Comparison of ENCODE assay signal across 23 mouse cellular contexts in the genomic region with DNA sequence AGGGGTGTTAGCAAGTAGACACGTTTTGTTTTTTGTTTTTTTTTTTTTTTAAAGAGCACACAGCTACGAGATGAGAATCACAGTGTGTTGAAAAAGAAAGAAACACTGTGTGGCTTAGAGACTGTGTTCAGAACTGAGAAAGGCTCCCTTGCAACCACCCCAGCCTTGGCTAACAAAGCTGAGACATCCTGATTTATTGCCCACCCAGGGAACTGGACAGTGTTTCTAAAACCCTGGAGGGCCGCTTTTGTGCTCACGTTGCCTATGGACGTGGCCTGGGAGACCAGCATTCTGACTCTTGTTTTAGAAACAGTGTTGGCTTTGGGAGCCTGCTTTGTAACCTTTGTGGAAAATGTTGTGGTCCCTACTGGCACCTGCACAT.
DNase-seq lines count a peak whose midpoint lies in the region; ATAC-seq and TF ChIP-seq lines count a peak whose summit lies in the region.
"Had no signal": no experiment of that assay in that cellular context is flagged by ENCODE, and none has a peak within 500 bp of the region (broad histone marks: within the 10 kb centered on the region; RNA-seq: fewer than 3 reads in every experiment).

No protein-coding gene starts in this region.

- H3K4me3 ChIP-seq in midbrain, postnatal 0 days (ENCODE audit: low read depth, low read length) = no peak overlapping the region
- H3K4me3 ChIP-seq in midbrain, embryonic 16.5 days (ENCODE audit: low read depth, low read length) = no peak overlapping the region
- no peak overlapping the region for H3K4me3 ChIP-seq in neural tube, embryonic 11.5 days (ENCODE audit: low read depth, low read length)
- no peak overlapping the region for H3K4me3 ChIP-seq in neural tube, embryonic 15.5 days (replicated peaks)
- no peak overlapping the region for H3K4me3 ChIP-seq in forebrain, embryonic 11.5 days (ENCODE audit: low read depth, low read length)
- H3K4me3 ChIP-seq: embryonic facial prominence, embryonic 13.5 days; forebrain, embryonic 13.5 days; heart, adult 2 months; heart, embryonic 15.5 days; intestine, embryonic 15.5 days had no signal

- H3K4me1 ChIP-seq in midbrain, postnatal 0 days (ENCODE audit: insufficient read depth, low read length) = no peaks in the 10 kb centered on the region
- H3K4me1 ChIP-seq in midbrain, embryonic 16.5 days (ENCODE audit: control insufficient read depth, insufficient read depth, low read length) = no peaks in the 10 kb centered on the region
- peaks cover 5% of the 10 kb centered on the region; the same call in 1 of the 2 replicates for H3K4me1 ChIP-seq in neural tube, embryonic 11.5 days (ENCODE audit: control insufficient read depth, insufficient read depth, low read length)
- 0 out of 2 replicates have a peak, but pooled peaks cover 7% of the 10 kb centered on the region for H3K4me1 ChIP-seq in neural tube, embryonic 15.5 days
- no peaks in the 10 kb centered on the region for H3K4me1 ChIP-seq in forebrain, embryonic 11.5 days (replicated peaks; ENCODE audit: control insufficient read depth, insufficient read depth, low read length)
- H3K4me1 ChIP-seq: embryonic facial prominence, embryonic 13.5 days; forebrain, embryonic 13.5 days; heart, embryonic 15.5 days; intestine, embryonic 15.5 days had no signal

- no peaks in the 10 kb centered on the region for H3K36me3 ChIP-seq in midbrain, postnatal 0 days (ENCODE audit: insufficient read depth, low read length)
- H3K36me3 ChIP-seq in midbrain, embryonic 16.5 days (ENCODE audit: control insufficient read depth, insufficient read depth, low read length) = no peaks in the 10 kb centered on the region
- no peaks in the 10 kb centered on the region for H3K36me3 ChIP-seq in neural tube, embryonic 11.5 days (ENCODE audit: control insufficient read depth, insufficient read depth, low read length)
- H3K36me3 ChIP-seq in neural tube, embryonic 15.5 days = no peaks in the 10 kb centered on the region
- H3K36me3 ChIP-seq in forebrain, embryonic 11.5 days (ENCODE audit: control insufficient read depth, insufficient read depth, low read length) = no peaks in the 10 kb centered on the region
- H3K36me3 ChIP-seq: embryonic facial prominence, embryonic 13.5 days; G1E; heart, embryonic 15.5 days; intestine, embryonic 15.5 days had no signal

- TF ChIP-seq CTCF in midbrain, postnatal 0 days (IDR thresholded peaks at IDR 0.05) = no peak

- no peak overlapping the region for H3K4me2 ChIP-seq in midbrain, postnatal 0 days (ENCODE audit: low read depth, low read length, poor library complexity, severe bottlenecking)
- no peak overlapping the region for H3K4me2 ChIP-seq in midbrain, embryonic 16.5 days (ENCODE audit: low read length)
- no peak overlapping the region for H3K4me2 ChIP-seq in neural tube, embryonic 11.5 days (ENCODE audit: low read depth)
- no peak overlapping the region for H3K4me2 ChIP-seq in neural tube, embryonic 15.5 days
- no peak overlapping the region for H3K4me2 ChIP-seq in forebrain, embryonic 11.5 days (ENCODE audit: low read depth, low read length, severe bottlenecking)
- H3K4me2 ChIP-seq: embryonic facial prominence, embryonic 13.5 days; forebrain, embryonic 13.5 days; heart, embryonic 11.5 days; heart, embryonic 15.5 days; intestine, embryonic 15.5 days had no signal

- 60% methylated on average over 5 of the region's 5 CpGs for WGBS in midbrain, postnatal 0 days
- WGBS in midbrain, embryonic 16.5 days = 63% methylated on average over 5 of the region's 5 CpGs
- WGBS in neural tube, embryonic 11.5 days = 18% methylated on average over 5 of the region's 5 CpGs
- 7% methylated on average over 5 of the region's 5 CpGs for WGBS in neural tube, embryonic 15.5 days
- WGBS in forebrain, embryonic 11.5 days = 79% methylated on average over 5 of the region's 5 CpGs

- H3K9me3 ChIP-seq in midbrain, postnatal 0 days (ENCODE audit: low read length) = no peaks in the 10 kb centered on the region
- no peaks in the 10 kb centered on the region for H3K9me3 ChIP-seq in midbrain, embryonic 16.5 days (replicated peaks; ENCODE audit: control insufficient read depth, low read length, poor library complexity, severe bottlenecking)
- no peaks in the 10 kb centered on the region for H3K9me3 ChIP-seq in neural tube, embryonic 11.5 days (ENCODE audit: control insufficient read depth, low read length)
- H3K9me3 ChIP-seq in neural tube, embryonic 15.5 days (replicated peaks) = no peaks in the 10 kb centered on the region
- H3K9me3 ChIP-seq in forebrain, embryonic 11.5 days (ENCODE audit: control insufficient read depth, low read length) = no peaks in the 10 kb centered on the region
- H3K9me3 ChIP-seq: embryonic facial prominence, embryonic 13.5 days; forebrain, embryonic 13.5 days; G1E; heart, embryonic 15.5 days; intestine, embryonic 15.5 days had no signal

- ATAC-seq in midbrain, postnatal 0 days (ENCODE audit: low FRiP score) = no peak
- no peak for ATAC-seq in midbrain, embryonic 16.5 days
- ATAC-seq in neural tube, embryonic 11.5 days (ENCODE audit: insufficient read depth, low FRiP score, low TSS enrichment) = peak; percentile 87
- ATAC-seq in neural tube, embryonic 15.5 days (ENCODE audit: low FRiP score) = peak; percentile 83; the same call in 1 of the 2 replicates
- no peak for ATAC-seq in forebrain, embryonic 11.5 days (replicated peaks; ENCODE audit: low FRiP score)
- ATAC-seq: CD4-positive, CD25-positive, alpha-beta regulatory T cell, adult 4 months; forebrain, embryonic 13.5 days; forebrain, postnatal 0 days; intestine, embryonic 15.5 days had no signal

- no peak overlapping the region for H3K9ac ChIP-seq in midbrain, postnatal 0 days (replicated peaks; ENCODE audit: low read length, poor library complexity, severe bottlenecking)
- H3K9ac ChIP-seq in midbrain, embryonic 16.5 days (ENCODE audit: low read depth, low read length) = no peak overlapping the region
- no peak overlapping the region for H3K9ac ChIP-seq in neural tube, embryonic 11.5 days (ENCODE audit: low read length)
- H3K9ac ChIP-seq in neural tube, embryonic 15.5 days (replicated peaks) = no peak overlapping the region
- no peak overlapping the region for H3K9ac ChIP-seq in forebrain, embryonic 11.5 days (ENCODE audit: low read length)
- H3K9ac ChIP-seq: embryonic facial prominence, embryonic 13.5 days; forebrain, embryonic 13.5 days; forebrain, postnatal 0 days; heart, embryonic 15.5 days; intestine, embryonic 15.5 days had no signal

- no peaks in the 10 kb centered on the region for H3K27me3 ChIP-seq in midbrain, postnatal 0 days (ENCODE audit: insufficient read depth, low read length)
- no peaks in the 10 kb centered on the region for H3K27me3 ChIP-seq in midbrain, embryonic 16.5 days (ENCODE audit: control insufficient read depth, insufficient read depth, low read depth, low read length)
- no peaks in the 10 kb centered on the region for H3K27me3 ChIP-seq in neural tube, embryonic 11.5 days (ENCODE audit: control insufficient read depth, insufficient read depth, low read length)
- H3K27me3 ChIP-seq in neural tube, embryonic 15.5 days (replicated peaks) = no peaks in the 10 kb centered on the region
- no peaks in the 10 kb centered on the region for H3K27me3 ChIP-seq in forebrain, embryonic 11.5 days (ENCODE audit: control insufficient read depth, insufficient read depth, low read length)
- H3K27me3 ChIP-seq: embryonic facial prominence, embryonic 13.5 days; forebrain, embryonic 13.5 days; heart, embryonic 15.5 days; intestine, embryonic 15.5 days had no signal

- H3K27ac ChIP-seq in midbrain, postnatal 0 days (ENCODE audit: low read depth, low read length) = no peak overlapping the region
- H3K27ac ChIP-seq in midbrain, embryonic 16.5 days (ENCODE audit: low read length) = no peak overlapping the region
- H3K27ac ChIP-seq in neural tube, embryonic 11.5 days (ENCODE audit: low read depth, low read length) = peak overlapping the region; percentile 78; the same call in 1 of the 2 replicates
- H3K27ac ChIP-seq in neural tube, embryonic 15.5 days (replicated peaks) = peak overlapping the region; percentile 74; the same call in 1 of the 2 replicates
- no peak overlapping the region for H3K27ac ChIP-seq in forebrain, embryonic 11.5 days (ENCODE audit: low read depth, low read length)
- H3K27ac ChIP-seq: embryonic facial prominence, embryonic 13.5 days; forebrain, embryonic 13.5 days; heart, adult 2 months; heart, embryonic 15.5 days; intestine, embryonic 15.5 days had no signal

- DNase-seq in embryo, embryonic 10 days (ENCODE audit: low spot score) = peak; percentile 18
- DNase-seq in embryo, embryonic 9.5 days (ENCODE audit: extremely low spot score) = no peak
- DNase-seq in midbrain, postnatal 0 days (ENCODE audit: low spot score) = peak; percentile 3
- peak; percentile 50 for DNase-seq in neural tube, embryonic 11.5 days (ENCODE audit: low spot score)
- DNase-seq in lung, postnatal 36 days = no peak
- DNase-seq in forebrain, embryonic 11.5 days (ENCODE audit: low spot score) = no peak
- DNase-seq: adrenal gland, postnatal 10 days; B cell, adult 2 months; cerebellum, adult 11-12 months; cerebellum, adult 9-11 months; cerebellum, postnatal 36 days; forebrain, postnatal 0 days; gastrocnemius, postnatal 14 days; heart, adult 2 months had no signal

Comparison
In these comparisons a context has a peak if more than half of its experiments do, and no peak if none do; other contexts are left out.
1. DNase-seq: peak in embryo, embryonic 10 days (single experiment), midbrain, postnatal 0 days (single experiment) and neural tube, embryonic 11.5 days (single experiment); none in embryo, embryonic 9.5 days (single experiment), lung, postnatal 36 days (single experiment) and forebrain, embryonic 11.5 days (single experiment).
2. ATAC-seq: peak in neural tube, embryonic 11.5 days (single experiment) and neural tube, embryonic 15.5 days (single experiment); none in midbrain, postnatal 0 days (single experiment), midbrain, embryonic 16.5 days (single experiment) and forebrain, embryonic 11.5 days (single experiment).
3. H3K27ac ChIP-seq: peak in neural tube, embryonic 11.5 days (single experiment) and neural tube, embryonic 15.5 days (single experiment); none in midbrain, postnatal 0 days (single experiment), midbrain, embryonic 16.5 days (single experiment) and forebrain, embryonic 11.5 days (single experiment).